19 mouse cellular contexts compared by ENCODE assay signal in genomic region chr19:5951631-5952030, GRCm38 (mm10). TPM values are rescaled to one million over a fixed set of nuclear protein-coding genes. Genes with fewer than 3 reads are reported as not detected.
DNase-seq lines count a peak whose midpoint lies in the region; ATAC-seq and TF ChIP-seq lines count a peak whose summit lies in the region.
"Had no signal": no experiment of that assay in that cellular context is flagged by ENCODE, and none has a peak within 500 bp of the region (broad histone marks: within the 10 kb centered on the region; RNA-seq: fewer than 3 reads in every experiment).

No protein-coding gene starts in this region.

- DNase-seq in gastrocnemius, adult 2 months, result no peak
- no peak for DNase-seq in gastrocnemius, adult 18-20 months (ENCODE audit: low spot score)
- DNase-seq in kidney, adult 11 months, result no peak
- no peak for DNase-seq in spleen, adult 2 months (ENCODE audit: low read depth in 1 of 2, low spot score in 2 of 2)
- DNase-seq in spleen, postnatal 36 days (ENCODE audit: low spot score in 2 of 2), result no peak
- peak; percentile 5 for DNase-seq in testis, postnatal 14 days (ENCODE audit: low spot score)
- DNase-seq in left cerebral cortex, adult 11 months (ENCODE audit: low spot score), result no peak
- DNase-seq: cerebellum, adult 9-11 months; forebrain, postnatal 0 days; gastrocnemius, postnatal 36 days; retina, postnatal 1 day; spleen, adult 18-20 months had no signal

- H3K4me2 ChIP-seq in kidney, embryonic 14.5 days (replicated peaks; ENCODE audit: low read depth, low read length), result no peak overlapping the region

- 85% methylated on average over 16 of the region's 16 CpGs for WGBS in kidney, embryonic 14.5 days
- WGBS in spleen, adult 2 months, result 87% methylated on average over 16 of the region's 16 CpGs

- H3K4me3 ChIP-seq in gastrocnemius, adult 2 months, result peak overlapping the region; percentile 63
- no peak overlapping the region for H3K4me3 ChIP-seq in kidney, embryonic 14.5 days (ENCODE audit: low read length)
- no peak overlapping the region for H3K4me3 ChIP-seq in spleen, adult 2 months (ENCODE audit: extremely low read depth, insufficient read depth, insufficient read length)
- H3K4me3 ChIP-seq: layer of hippocampus, adult 2 months had no signal

- intact Hi-C loops in gastrocnemius, adult 2 months (cut with DNase I), result no loop called here

- H3K9me3 ChIP-seq in kidney, embryonic 14.5 days (ENCODE audit: control insufficient read depth, low read length), result no peaks in the 10 kb centered on the region

- TF ChIP-seq CTCF in gastrocnemius, adult 2 months (IDR thresholded peaks at IDR 0.05), result no peak
- TF ChIP-seq CTCF in spleen, adult 2 months (IDR thresholded peaks at IDR 0.05; ENCODE audit: extremely low read depth, insufficient read depth, insufficient read length, insufficient replicate concordance), result no peak

- no peak for TF ChIP-seq POLR2A in spleen, adult 2 months (IDR thresholded peaks at IDR 0.05; ENCODE audit: low read depth, low read length)

- peak overlapping the region; percentile 85 for H3K27ac ChIP-seq in gastrocnemius, adult 2 months
- H3K27ac ChIP-seq in kidney, embryonic 14.5 days (ENCODE audit: low read depth, low read length), result peak overlapping the region; percentile 31; the same call in 1 of the 2 replicates
- 0 out of 2 replicates have a peak overlapping the region, but pooled peaks have one; percentile 10 for H3K27ac ChIP-seq in spleen, adult 2 months (ENCODE audit: insufficient read depth, low read length)

- H3K27me3 ChIP-seq in kidney, embryonic 14.5 days (ENCODE audit: control insufficient read depth, insufficient read depth, low read length), result no peaks in the 10 kb centered on the region
- no peaks in the 10 kb centered on the region for H3K27me3 ChIP-seq in spleen, adult 2 months (ENCODE audit: control insufficient read depth, insufficient read depth, low read length)
- H3K27me3 ChIP-seq: Patski had no signal

- H3K36me3 ChIP-seq in kidney, embryonic 14.5 days (ENCODE audit: control insufficient read depth, insufficient read depth, low read length), result peaks cover 74% of the 10 kb centered on the region
- peaks cover 30% of the 10 kb centered on the region for H3K36me3 ChIP-seq in spleen, adult 2 months (ENCODE audit: control insufficient read depth, insufficient read depth, low read length)

- ATAC-seq in kidney, embryonic 14.5 days (ENCODE audit: low FRiP score, low TSS enrichment), result no peak
- ATAC-seq: forebrain, postnatal 0 days; hindbrain, embryonic 16.5 days; Patski had no signal

- H3K9ac ChIP-seq in kidney, embryonic 14.5 days (ENCODE audit: low read depth, low read length), result no peak overlapping the region
- H3K9ac ChIP-seq: forebrain, postnatal 0 days had no signal

- peaks cover 34% of the 10 kb centered on the region for H3K4me1 ChIP-seq in kidney, embryonic 14.5 days (ENCODE audit: control insufficient read depth, insufficient read depth, low read length)
- H3K4me1 ChIP-seq in spleen, adult 2 months (ENCODE audit: control insufficient read depth, insufficient read depth, insufficient read length), result no peaks in the 10 kb centered on the region

RNA-seq across cellular contexts. Expression of gene Pola2, which starts 12.4 kb away (rescaled TPM):
- 1 to 10 TPM; 8.9 to 9.2 TPM for total RNA-seq in gastrocnemius, adult 2 months (2021)
- 1 to 10 TPM; 6.2 to 8.7 TPM for total RNA-seq in gastrocnemius, adult 18-20 months (2021)
- polyA plus RNA-seq in kidney, embryonic 14.5 days (2014; fragmentation: Nextera tagmentation; extraction: Ambion mirVana), result 74.2 and 95.3 TPM in 2 replicates
- 40.5 and 48.0 TPM in 2 replicates for polyA plus RNA-seq in spleen, adult 2 months (2012; rRNA removed)

RNA-seq across cellular contexts. Expression of gene Cdc42ep2, which starts 27.0 kb away (rescaled TPM):
- total RNA-seq in gastrocnemius, adult 2 months (2021), result 10 to 100 TPM in 1 of 2 experiments, 1 to 10 TPM in 1; 8.2 to 14.3 TPM
- 10 to 100 TPM in 1 of 2 experiments, 1 to 10 TPM in 1; 8.9 to 11.2 TPM for total RNA-seq in gastrocnemius, adult 18-20 months (2021)
- 10.5 and 10.8 TPM in 2 replicates for polyA plus RNA-seq in kidney, embryonic 14.5 days (2014; fragmentation: Nextera tagmentation; extraction: Ambion mirVana)
- polyA plus RNA-seq in spleen, adult 2 months (2012; rRNA removed), result 8.1 and 8.2 TPM in 2 replicates

RNA-seq across cellular contexts. Expression of gene Slc22a20, which starts 34.3 kb away (rescaled TPM):
- total RNA-seq in gastrocnemius, adult 2 months (2021), result not detected
- not detected for total RNA-seq in gastrocnemius, adult 18-20 months (2021)
- not detected in 2 replicates for polyA plus RNA-seq in kidney, embryonic 14.5 days (2014; fragmentation: Nextera tagmentation; extraction: Ambion mirVana)
- polyA plus RNA-seq in spleen, adult 2 months (2012; rRNA removed), result not detected in 2 replicates
- total RNA-seq: forebrain, postnatal 0 days; gastrocnemius, postnatal 36 days; layer of hippocampus, adult 2 months; left cerebral cortex, postnatal 10 days had no signal
- polyA plus RNA-seq: brain, embryonic 14.5 days; forebrain, postnatal 0 days; hindbrain, embryonic 16.5 days; neural tube, embryonic 14.5 days; Patski had no signal

RNA-seq across cellular contexts. Expression of gene Dpf2, which starts 38.8 kb away (rescaled TPM):
- total RNA-seq in gastrocnemius, adult 2 months (2021), result 10 to 100 TPM; 87.8 to 88.4 TPM
- 10 to 100 TPM; 76.3 to 85.1 TPM for total RNA-seq in gastrocnemius, adult 18-20 months (2021)
- 132 and 167 TPM in 2 replicates for polyA plus RNA-seq in kidney, embryonic 14.5 days (2014; fragmentation: Nextera tagmentation; extraction: Ambion mirVana)
- polyA plus RNA-seq in spleen, adult 2 months (2012; rRNA removed), result 59.9 and 74.8 TPM in 2 replicates

RNA-seq across cellular contexts. Expression of gene Tigd3, which starts 57.7 kb away (rescaled TPM):
- total RNA-seq in gastrocnemius, adult 2 months (2021), result under 1 TPM; 0.10 to 0.20 TPM
- total RNA-seq in gastrocnemius, adult 18-20 months (2021), result under 1 TPM; 0.21 TPM
- polyA plus RNA-seq in kidney, embryonic 14.5 days (2014; fragmentation: Nextera tagmentation; extraction: Ambion mirVana), result 2.9 and 4.0 TPM in 2 replicates
- polyA plus RNA-seq in spleen, adult 2 months (2012; rRNA removed), result 1.3 TPM in 2 replicates

Comparison
In these comparisons a context has a peak if more than half of its experiments do, and no peak if none do; other contexts are left out.
1. H3K27ac ChIP-seq: peak in every context shown above with its lines; median percentile 85 in gastrocnemius, adult 2 months; 31 in kidney, embryonic 14.5 days; 10 in spleen, adult 2 months.